Mouse (Mus musculus) bone marrow, adult 2 months (tissue): Measurements from ENCODE around the gene Hist1h2ad. TPM values are rescaled to one million over a fixed set of nuclear protein-coding genes. Genes with fewer than 3 reads are reported as not detected.
"Not testable (repeated sequence)": the region's sequence is repeated elsewhere in the genome, so short reads cannot be mapped to it uniquely, and the experiment has no call there.

Experiments
- H3K27ac ChIP-seq: fragments of 200-500 bp; 2 replicates; pipeline ENCODE4 v1.5.1; 2012; ENCODE audit warnings: low read depth, mild to moderate bottlenecking, control low read depth, inconsistent platforms, low read length; ENCODE audit not compliant: control insufficient read depth, poor library complexity, insufficient read depth
- H3K4me1 ChIP-seq: fragments of 200-500 bp; 2 replicates; pipeline ENCODE4 v1.6.1; 2011; ENCODE audit warnings: low read length; ENCODE audit not compliant: control insufficient read depth, insufficient read depth
- H3K4me3 ChIP-seq: fragments of 200-500 bp; replicated peaks from 2 replicates; pipeline ENCODE3; 2011; ENCODE audit warnings: mild to moderate bottlenecking, low read depth, low read length, control low read depth; ENCODE audit not compliant: control insufficient read depth
- CTCF ChIP-seq: fragments of 200-500 bp; IDR thresholded peaks from 2 replicates; pipeline ENCODE4 v1.5.1; 2011; ENCODE audit warnings: low read length, control low read depth; ENCODE audit not compliant: control insufficient read depth, insufficient read depth
- POLR2A ChIP-seq: fragments of 200-500 bp; IDR thresholded peaks from 2 replicates; pipeline ENCODE4 v1.6.1; 2011; ENCODE audit warnings: low read depth, mild to moderate bottlenecking, control low read depth, low read length, borderline replicate concordance; ENCODE audit not compliant: control insufficient read depth
- WGBS: fragments of 180-500 bp; shearing (Covaris S2); methylation state at CpG from one replicate; pipeline ENCODE4 v1.1.7; 2018; 5-methylcytosine and 5-hydroxymethylcytosine counted together
- polyA plus RNA-seq: library from polyadenylated mRNA; stranded (reverse); fragments of >200 nt; gene quantifications from 2 replicates; pipeline ENCODE4 v1.2.4, GENCODE M21; 2011; ENCODE audit warnings: low replicate concordance; ENCODE audit not compliant: missing spikeins, insufficient read depth, insufficient read length

Hist1h2ad gene
- polyA plus RNA-seq, 1 experiment: 4.3 TPM

DNA sequence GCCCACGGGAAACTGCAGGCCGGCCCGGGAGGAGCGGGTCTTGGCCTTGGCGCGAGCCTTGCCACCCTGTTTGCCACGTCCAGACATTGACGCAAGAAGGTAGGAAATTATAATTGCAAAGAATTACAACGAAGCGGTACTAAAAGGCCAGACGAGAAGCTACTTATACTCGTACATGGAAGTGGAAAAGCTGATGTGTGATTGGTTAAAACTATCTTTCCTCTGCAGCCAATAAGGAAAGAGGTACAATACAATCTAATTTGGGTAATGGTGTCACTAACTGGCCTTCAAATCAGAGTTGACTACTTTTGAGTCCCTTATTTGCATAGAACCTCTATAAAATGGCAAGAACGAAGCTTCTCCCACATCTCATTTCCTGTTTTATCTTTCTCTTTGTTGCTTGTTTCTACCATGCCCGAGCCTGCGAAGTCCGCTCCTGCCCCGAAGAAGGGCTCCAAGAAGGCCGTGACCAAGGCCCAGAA is 3.1 kb upstream of the Hist1h2ad start, which contains the start of the genes Hist1h2ae and Hist1h2bg:
Gene Hist1h2ae, minus strand, starts transcription at position 199 of the 482 bp plus-strand sequence.
Gene Hist1h2bg, plus strand, starts transcription at position 375 of the 482 bp plus-strand sequence.
- WGBS: under 1% methylated on average over 18 of the region's 18 CpGs
- peak within 1 kb of the TSS; percentile 59 for H3K4me3 ChIP-seq
- H3K4me1 ChIP-seq: no peaks in the 10 kb centered on the region; the same call in 1 of the 2 replicates
- TF ChIP-seq POLR2A (peak; percentile 74), CTCF (no peak)
- peak within 1 kb of the TSS; percentile 99 for H3K27ac ChIP-seq

DNA sequence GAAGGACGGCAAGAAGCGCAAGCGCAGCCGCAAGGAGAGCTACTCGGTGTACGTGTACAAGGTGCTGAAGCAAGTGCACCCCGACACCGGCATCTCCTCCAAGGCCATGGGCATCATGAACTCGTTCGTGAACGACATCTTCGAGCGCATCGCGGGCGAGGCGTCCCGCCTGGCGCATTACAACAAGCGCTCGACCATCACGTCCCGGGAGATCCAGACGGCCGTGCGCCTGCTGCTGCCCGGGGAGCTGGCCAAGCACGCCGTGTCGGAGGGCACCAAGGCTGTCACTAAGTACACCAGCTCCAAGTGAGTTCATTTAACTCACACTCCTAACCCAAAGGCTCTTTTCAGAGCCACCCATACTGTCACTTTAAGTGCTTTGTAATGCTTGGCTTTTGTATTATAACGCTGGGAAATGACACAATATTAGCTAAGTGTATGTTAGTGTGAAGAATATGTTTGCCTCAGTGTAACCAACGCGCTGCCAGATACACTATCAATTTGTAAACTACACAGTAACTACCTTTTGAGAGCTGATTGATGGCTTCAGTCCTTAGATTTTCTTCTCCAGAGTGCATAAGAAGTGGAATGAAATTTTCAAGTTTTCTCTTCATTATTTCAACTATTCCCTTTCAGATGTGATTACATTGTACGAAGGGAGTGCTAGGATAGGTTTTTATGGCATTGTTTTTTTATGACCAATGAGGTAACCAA is 2.5 kb upstream of the Hist1h2ad start:
- TF ChIP-seq POLR2A: peak; percentile 98; the same call in 1 of the 2 replicates
- H3K4me1 ChIP-seq: not testable (repeated sequence)
- peak overlapping the region; percentile 97 for H3K27ac ChIP-seq
- WGBS: under 1% methylated on average over 17 of the region's 34 CpGs
- H3K4me3 ChIP-seq: peak overlapping the region; percentile 59

DNA sequence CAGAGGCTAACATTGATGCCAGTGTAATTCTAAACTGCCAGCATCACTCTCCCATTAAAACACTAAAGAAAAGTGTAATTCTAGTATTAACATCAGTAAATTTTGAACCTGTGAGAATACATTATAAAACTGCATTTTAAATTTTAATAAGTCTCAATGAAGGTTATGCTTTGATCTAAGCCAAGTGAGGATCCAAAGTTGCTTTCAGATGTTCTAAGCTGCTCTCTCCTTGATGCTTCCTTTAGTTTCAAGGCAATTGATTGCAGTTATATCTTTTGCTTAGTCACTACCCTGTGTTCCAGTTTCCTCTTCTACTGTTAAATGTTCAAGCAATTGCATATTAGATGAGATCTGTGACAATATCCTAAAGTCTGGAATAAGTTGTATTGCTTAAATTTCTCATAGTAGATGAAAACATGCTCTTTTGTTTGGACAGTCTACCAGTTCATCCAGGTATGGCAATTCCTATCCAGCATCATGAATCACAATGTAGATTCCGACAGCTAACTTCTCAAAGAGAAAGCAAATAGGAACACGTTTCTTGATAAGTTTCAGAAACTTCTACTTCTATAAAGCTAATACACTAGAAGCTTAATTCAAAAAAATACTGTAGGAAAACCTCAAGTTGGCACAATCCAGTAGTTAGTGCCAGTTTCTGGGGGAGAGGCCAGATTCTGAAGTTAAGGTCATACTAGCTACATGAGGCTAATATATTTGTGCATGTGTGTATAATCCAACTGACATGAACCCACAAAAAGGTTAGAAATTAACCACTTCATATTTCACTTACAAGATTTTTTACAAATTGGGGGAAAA is 1.8 kb upstream of the Hist1h2ad start:
- H3K27ac ChIP-seq: no peak overlapping the region
- no peaks in the 10 kb centered on the region; the same call in 1 of the 2 replicates for H3K4me1 ChIP-seq
- WGBS: 30% methylated on average over 2 of the region's 2 CpGs
- H3K4me3 ChIP-seq: peak overlapping the region; percentile 54
- TF ChIP-seq CTCF (no peak), POLR2A (no peak)

DNA sequence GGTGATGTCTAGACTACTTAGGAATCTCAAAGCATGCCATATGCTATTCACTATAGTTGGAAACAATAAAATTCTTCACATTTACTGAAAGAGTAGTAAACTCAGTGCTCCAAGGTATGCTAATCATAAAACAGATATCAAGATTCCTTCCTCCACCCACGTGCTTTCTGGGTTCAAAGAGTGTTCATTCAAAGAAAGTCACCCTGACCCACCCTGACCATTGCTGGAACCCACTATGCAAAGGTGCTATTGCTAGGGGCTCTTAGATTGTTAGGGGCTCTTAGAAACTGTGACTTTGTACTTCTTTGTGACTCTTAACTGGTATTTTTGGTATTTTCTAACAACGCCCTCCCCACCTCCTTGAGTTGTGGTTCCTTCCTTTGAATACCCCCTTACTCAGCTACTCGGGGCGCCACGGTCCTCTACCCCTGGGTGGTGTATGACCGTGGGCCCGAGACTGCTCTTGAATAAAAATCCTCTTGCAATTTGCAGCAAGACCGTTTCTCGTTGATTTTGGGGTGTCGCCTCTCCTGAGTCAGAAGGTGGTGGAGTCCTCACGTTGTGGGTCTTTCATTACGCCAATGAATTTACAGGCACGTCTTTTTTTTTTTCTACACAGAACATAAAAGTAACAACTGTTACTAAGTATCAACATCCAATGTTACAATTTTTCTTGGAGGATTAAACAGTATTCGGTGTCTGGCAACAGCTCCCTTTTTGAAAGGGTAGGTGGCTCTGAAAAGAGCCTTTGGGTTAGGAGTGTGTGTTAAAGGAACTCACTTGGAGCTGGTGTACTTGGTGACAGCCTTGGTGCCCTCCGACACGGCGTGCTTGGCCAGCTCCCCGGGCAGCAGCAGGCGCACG is 915 bp upstream of the Hist1h2ad start:
- H3K4me3 ChIP-seq: peak overlapping the region; percentile 41
- 6% methylated on average over 20 of the region's 20 CpGs for WGBS
- H3K4me1 ChIP-seq: not testable (repeated sequence)
- peak overlapping the region; percentile 96 for H3K27ac ChIP-seq

DNA sequence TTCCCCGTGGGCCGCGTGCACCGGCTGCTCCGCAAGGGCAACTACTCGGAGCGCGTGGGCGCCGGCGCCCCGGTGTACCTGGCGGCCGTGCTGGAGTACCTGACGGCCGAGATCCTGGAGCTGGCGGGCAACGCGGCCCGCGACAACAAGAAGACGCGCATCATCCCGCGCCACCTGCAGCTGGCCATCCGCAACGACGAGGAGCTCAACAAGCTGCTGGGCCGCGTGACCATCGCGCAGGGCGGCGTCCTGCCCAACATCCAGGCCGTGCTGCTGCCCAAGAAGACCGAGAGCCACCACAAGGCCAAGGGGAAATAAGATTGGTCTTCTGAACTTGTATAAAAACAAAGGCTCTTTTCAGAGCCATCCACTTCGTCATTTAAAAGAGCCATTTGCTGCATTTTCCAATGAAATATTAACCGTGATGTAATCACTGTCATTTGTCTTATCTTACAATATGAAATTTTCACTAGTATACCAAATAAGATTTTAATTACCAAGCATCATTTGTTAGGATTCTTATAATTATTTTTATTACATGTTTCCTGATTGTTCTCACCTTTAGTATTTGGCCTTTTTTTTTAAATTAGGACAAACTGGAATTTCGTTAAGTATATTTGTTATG is 477 bp downstream of the Hist1h2ad start:
- peak; percentile 86; the same call in 1 of the 2 replicates for TF ChIP-seq POLR2A
- peak overlapping the region; percentile 45 for H3K4me3 ChIP-seq
- H3K27ac ChIP-seq: peak overlapping the region; percentile 95
- not testable (repeated sequence) for H3K4me1 ChIP-seq
- WGBS: under 1% methylated on average over 15 of the region's 39 CpGs

DNA sequence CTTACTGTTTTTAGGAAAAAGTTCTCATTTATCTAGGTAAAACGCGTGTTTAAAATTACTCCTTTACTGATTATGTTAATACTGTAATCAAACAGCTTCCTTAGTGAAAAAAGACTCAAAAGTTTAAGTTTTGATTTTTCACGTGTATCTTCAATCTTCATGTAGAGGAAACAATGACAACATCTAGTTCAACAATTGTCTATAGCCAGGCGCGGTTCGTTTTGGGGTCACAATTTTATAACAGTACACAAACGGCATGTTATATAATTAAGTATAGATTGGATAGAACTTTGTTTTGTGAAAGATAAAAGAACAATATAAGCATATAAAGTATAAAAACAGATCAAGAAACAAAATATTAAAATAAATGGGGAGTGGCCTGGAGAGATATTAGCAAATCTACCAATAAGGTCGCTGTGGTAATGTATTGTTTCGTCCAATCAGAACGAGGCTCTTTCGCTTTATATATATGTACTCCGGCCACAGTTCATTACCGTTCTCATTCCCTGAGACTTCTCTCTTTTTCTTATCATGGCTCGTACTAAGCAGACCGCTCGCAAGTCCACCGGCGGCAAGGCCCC is 1.2 kb downstream of the Hist1h2ad start, which contains the start of gene Hist1h3d:
Gene Hist1h3d, plus strand, starts transcription at position 493 of the 581 bp plus-strand sequence.
- Histone ChIP-seq H3K4me3 (peak within 1 kb of the TSS; percentile 63), H3K4me1 (no peaks in the 10 kb centered on the region; the same call in 1 of the 2 replicates), H3K27ac (peak within 1 kb of the TSS; percentile 95)
- WGBS: under 1% methylated on average over 18 of the region's 18 CpGs
- TF ChIP-seq CTCF (no peak), POLR2A (no peak)

DNA sequence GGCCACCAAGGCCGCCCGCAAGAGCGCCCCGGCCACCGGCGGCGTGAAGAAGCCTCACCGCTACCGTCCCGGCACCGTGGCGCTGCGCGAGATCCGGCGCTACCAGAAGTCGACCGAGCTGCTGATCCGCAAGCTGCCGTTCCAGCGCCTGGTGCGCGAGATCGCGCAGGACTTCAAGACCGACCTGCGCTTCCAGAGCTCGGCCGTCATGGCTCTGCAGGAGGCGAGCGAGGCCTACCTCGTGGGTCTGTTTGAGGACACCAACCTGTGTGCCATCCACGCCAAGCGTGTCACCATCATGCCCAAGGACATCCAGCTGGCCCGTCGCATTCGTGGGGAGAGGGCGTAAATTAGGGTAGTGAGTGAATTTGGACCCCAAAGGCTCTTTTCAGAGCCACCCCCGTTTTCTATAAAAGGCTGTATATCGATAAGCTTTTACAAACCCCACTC is 1.7 kb downstream of the Hist1h2ad start:
- Histone ChIP-seq H3K4me3 (peak overlapping the region; percentile 63), H3K27ac (peak overlapping the region; percentile 93)
- TF ChIP-seq POLR2A: peak; percentile 93; the same call in 1 of the 2 replicates
- WGBS: 2% methylated on average over 16 of the region's 40 CpGs
- H3K4me1 ChIP-seq: not testable (repeated sequence)
